Mouse (Mus musculus) liver, postnatal 0 days (tissue): ENCODE results near the gene Znrf1. TPM values are rescaled to one million over a fixed set of nuclear protein-coding genes. Genes with fewer than 3 reads are reported as not detected.

Source experiments
- ATAC-seq: fragments of 200-750 bp; cut with Nextera tagmentation; 2 replicates; pipeline ENCODE4 v1.8.0; 2017; ENCODE audit warnings: mild to moderate bottlenecking, moderate library complexity
- DNase-seq: peaks from one replicate; pipeline ENCODE4 v3.0.0-alpha.2; 2016
- H3K27ac ChIP-seq: fragments of 300-500 bp; sonication (generic); 2 replicates; pipeline ENCODE4 v1.5.1; 2014; ENCODE audit warnings: antibody characterized with exemption, moderate library complexity, mild to moderate bottlenecking, low read depth
- H3K27me3 ChIP-seq: fragments of 300-500 bp; sonication (generic); 2 replicates; pipeline ENCODE4 v1.6.1; 2014; ENCODE audit warnings: low read length, control low read depth, mixed read lengths; ENCODE audit not compliant: insufficient read depth
- H3K36me3 ChIP-seq: fragments of 300-500 bp; sonication (generic); replicated peaks from 2 replicates; pipeline ENCODE4 v1.6.1; 2014; ENCODE audit warnings: mild to moderate bottlenecking, control low read depth, low read length, moderate library complexity, mixed read lengths; ENCODE audit not compliant: insufficient read depth
- H3K4me1 ChIP-seq: fragments of 300-500 bp; sonication (generic); 2 replicates; pipeline ENCODE4 v1.6.1; 2014; ENCODE audit warnings: antibody characterized with exemption, mild to moderate bottlenecking, control low read depth; ENCODE audit not compliant: insufficient read depth
- H3K4me2 ChIP-seq: fragments of 300-500 bp; sonication (generic); 2 replicates; pipeline ENCODE4 v1.6.1; 2014; ENCODE audit warnings: low read depth, mild to moderate bottlenecking, low read length, moderate library complexity, mixed read lengths
- H3K4me3 ChIP-seq: fragments of 300-500 bp; sonication (generic); 2 replicates; pipeline ENCODE4 v1.5.1; 2014; ENCODE audit warnings: low read depth, low read length
- H3K9ac ChIP-seq: fragments of 300-500 bp; sonication (generic); replicated peaks from 2 replicates; pipeline ENCODE4 v1.6.1; 2014; ENCODE audit warnings: mild to moderate bottlenecking, moderate library complexity
- H3K9me3 ChIP-seq: fragments of 300-500 bp; sonication (generic); 2 replicates; pipeline ENCODE4 v1.6.1; 2016; ENCODE audit warnings: mild to moderate bottlenecking, control low read depth, low read length, mixed read lengths
- CTCF ChIP-seq: sonication (generic); IDR thresholded peaks from 2 replicates; pipeline ENCODE4 v1.5.1; 2016; ENCODE audit warnings: antibody characterized with exemption, low read depth
- EP300 ChIP-seq: IDR thresholded peaks from 2 replicates; pipeline ENCODE4 v1.6.1; 2016; ENCODE audit warnings: antibody characterized with exemption, low read depth, mild to moderate bottlenecking
- WGBS: fragments of 180-500 bp; shearing (Covaris S2); extraction: QIAGEN DNeasy Blood & Tissue Kit; methylation state at CpG from one replicate; pipeline ENCODE4 v1.1.7; 2014; ENCODE audit not compliant: insufficient replicate concordance; 5-methylcytosine and 5-hydroxymethylcytosine counted together
- polyA plus RNA-seq: library from polyadenylated mRNA; unstranded; fragments of >200 nt; fragmentation: Nextera tagmentation; extraction: Ambion mirVana; gene quantifications from 2 replicates; pipeline ENCODE4 v1.2.1, GENCODE M21; 2015

Znrf1 gene
- polyA plus RNA-seq, 1 experiment from 2014 or later = 6.3 TPM

DNA sequence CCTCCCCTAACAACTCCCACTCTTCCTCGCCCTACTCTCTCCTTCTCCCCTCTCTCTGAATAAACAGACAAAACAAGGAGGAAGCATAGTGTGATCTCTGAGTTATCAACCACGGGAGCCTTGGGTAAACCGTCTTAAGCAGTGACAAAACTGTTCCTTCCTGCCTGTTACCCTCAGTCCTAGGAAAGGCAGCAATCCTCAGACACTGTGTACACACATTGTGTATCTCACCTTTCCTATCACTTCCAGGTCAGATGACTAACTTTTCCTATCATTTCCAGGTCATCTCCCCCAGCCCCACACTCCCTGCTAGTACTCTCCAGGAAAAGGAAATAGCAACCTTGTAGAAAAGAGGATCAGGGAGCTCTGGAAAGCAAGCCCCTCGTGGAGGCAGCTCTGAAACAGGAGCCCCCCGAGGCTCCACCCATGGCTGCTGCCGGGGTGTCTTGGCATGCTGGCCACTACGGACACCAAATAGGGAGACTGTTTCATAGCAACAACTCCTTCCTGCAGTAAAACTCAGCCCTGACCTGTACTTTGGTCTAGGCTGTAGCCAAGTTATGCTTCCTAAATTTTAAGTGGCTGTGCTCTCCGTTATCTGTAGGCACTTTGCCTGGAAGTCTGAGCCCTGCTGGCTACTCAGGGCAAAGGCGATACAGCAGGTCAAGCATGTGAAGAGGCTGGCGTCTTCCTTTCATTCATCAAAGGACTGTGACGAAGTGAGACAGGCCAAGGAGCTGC, 34.0 kb upstream of the Znrf1 start:
- Histone ChIP-seq H3K36me3 (peaks cover 12% of the 10 kb centered on the region; the same call in 1 of the 2 replicates), H3K27ac (peak overlapping the region; percentile 40), H3K9ac (no peak overlapping the region), H3K4me3 (no peak overlapping the region), H3K9me3 (no peaks in the 10 kb centered on the region), H3K4me2 (no peak overlapping the region), H3K4me1 (no peaks in the 10 kb centered on the region), H3K27me3 (no peaks in the 10 kb centered on the region)
- DNase-seq (no peak), ATAC-seq (no peak)
- 59% methylated on average over 11 of the region's 11 CpGs for WGBS
- TF ChIP-seq EP300 = no peak; the same call in 1 of the 2 replicates
- no peak for TF ChIP-seq CTCF

DNA sequence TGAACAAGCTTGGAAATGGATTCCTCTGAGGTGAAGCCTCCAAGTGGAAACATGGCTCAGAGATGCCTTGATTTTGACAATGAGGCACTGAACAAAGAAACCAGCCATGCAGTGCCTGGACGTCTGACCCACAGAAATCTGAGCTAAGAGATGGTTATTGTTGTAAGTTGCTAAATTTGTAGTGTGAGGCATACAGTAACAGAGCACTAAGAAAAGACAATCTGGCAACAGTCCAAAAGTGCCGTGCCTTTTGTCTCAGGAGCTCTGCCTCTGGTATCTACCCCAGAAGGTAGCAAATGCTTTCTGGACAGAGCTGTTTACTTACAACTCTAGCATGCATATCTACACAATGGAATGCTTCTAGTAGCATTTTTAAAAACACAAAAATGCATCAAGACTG, 27.3 kb upstream of the Znrf1 start:
- no peak overlapping the region for H3K4me3 ChIP-seq
- H3K4me1 ChIP-seq = 0 out of 2 replicates have a peak, but pooled peaks cover 2% of the 10 kb centered on the region
- TF ChIP-seq CTCF (no peak), EP300 (no peak)
- DNase-seq (no peak), ATAC-seq (no peak)
- H3K27me3 ChIP-seq = no peaks in the 10 kb centered on the region
- 46% methylated on average over 2 of the region's 2 CpGs for WGBS
- no peaks in the 10 kb centered on the region for H3K9me3 ChIP-seq
- H3K4me2 ChIP-seq = no peak overlapping the region
- H3K36me3 ChIP-seq = no peaks in the 10 kb centered on the region
- no peak overlapping the region for H3K27ac ChIP-seq
- H3K9ac ChIP-seq = no peak overlapping the region

DNA sequence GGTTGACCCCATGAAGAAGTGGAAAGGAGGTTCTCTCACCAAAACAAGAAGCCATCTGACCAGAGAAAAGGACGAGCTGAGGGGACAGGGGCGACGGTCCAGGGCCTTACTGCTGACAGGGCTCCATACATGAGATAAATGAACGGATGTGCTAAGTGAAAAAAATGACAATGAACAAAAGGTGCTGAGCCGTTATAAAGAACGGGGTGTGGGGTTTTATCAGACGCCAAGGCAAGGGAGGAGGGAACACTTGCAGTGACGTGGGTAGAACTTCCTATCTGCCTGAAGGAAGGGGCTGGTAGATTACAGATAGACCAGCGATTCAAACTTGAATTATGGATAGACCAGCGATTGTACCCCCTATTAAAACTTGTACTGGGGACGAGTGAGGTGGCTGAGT, 26.6 kb upstream of the Znrf1 start:
- 0 out of 2 replicates have a peak, but pooled peaks cover 2% of the 10 kb centered on the region for H3K4me1 ChIP-seq
- peak overlapping the region; percentile 42 for H3K4me2 ChIP-seq
- WGBS = 48% methylated on average over 11 of the region's 11 CpGs
- no peak overlapping the region for H3K4me3 ChIP-seq
- no peaks in the 10 kb centered on the region for H3K36me3 ChIP-seq
- H3K9ac ChIP-seq = no peak overlapping the region
- TF ChIP-seq CTCF (no peak), EP300 (peak; percentile 88)
- DNase-seq (no peak), ATAC-seq (peak; percentile 74)
- H3K27ac ChIP-seq = peak overlapping the region; percentile 45; the same call in 1 of the 2 replicates
- H3K27me3 ChIP-seq = no peaks in the 10 kb centered on the region
- H3K9me3 ChIP-seq = no peaks in the 10 kb centered on the region

DNA sequence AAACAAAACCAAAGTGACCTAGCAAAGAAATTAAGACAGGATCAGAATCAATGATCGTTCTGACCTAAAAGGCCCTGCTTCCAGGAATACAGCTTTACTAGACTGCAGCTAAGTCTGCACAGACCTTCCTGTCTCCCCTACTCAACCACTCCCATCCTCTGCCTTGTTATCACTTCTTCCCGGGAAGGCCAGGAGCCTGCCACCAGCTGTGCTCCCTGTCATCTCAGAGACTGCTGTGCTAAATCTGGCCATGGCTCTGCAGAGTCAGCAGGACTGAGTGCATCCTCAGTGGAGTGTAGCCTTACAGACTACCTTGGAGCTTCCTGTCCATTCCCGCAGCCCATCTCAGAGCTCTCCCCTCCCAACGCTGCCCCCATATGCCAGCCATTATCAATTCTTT, 25.5 kb upstream of the Znrf1 start:
- 0 out of 2 replicates have a peak, but pooled peaks cover 2% of the 10 kb centered on the region for H3K4me1 ChIP-seq
- 53% methylated on average over 4 of the region's 4 CpGs for WGBS
- H3K36me3 ChIP-seq = no peaks in the 10 kb centered on the region; the same call in 1 of the 2 replicates
- DNase-seq (peak; percentile 27), ATAC-seq (peak; percentile 70)
- no peaks in the 10 kb centered on the region for H3K27me3 ChIP-seq
- TF ChIP-seq CTCF = no peak
- TF ChIP-seq EP300 = peak; percentile 13; the same call in 1 of the 2 replicates
- no peak overlapping the region for H3K4me2 ChIP-seq
- H3K27ac ChIP-seq = no peak overlapping the region
- H3K4me3 ChIP-seq = no peak overlapping the region
- no peak overlapping the region for H3K9ac ChIP-seq
- no peaks in the 10 kb centered on the region for H3K9me3 ChIP-seq

DNA sequence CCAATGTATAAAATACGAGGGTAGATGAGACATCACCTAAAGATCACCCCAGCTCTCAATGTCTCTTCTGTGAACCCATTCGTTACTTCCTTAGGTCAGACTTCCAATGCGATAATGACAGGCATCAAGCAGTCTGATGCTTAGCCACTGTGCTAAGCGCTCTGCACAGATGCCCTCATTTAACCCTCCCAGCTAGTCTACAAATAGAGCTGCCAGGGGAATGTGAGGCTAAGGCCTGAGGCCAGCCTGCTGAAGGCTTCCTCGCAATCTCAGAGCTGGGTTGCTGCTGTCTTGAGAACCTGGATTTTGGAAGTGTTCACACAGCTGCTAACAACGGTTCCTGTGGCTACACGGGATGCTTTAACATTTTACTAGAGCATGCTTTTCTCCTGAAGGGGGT, 23.0 kb upstream of the Znrf1 start:
- Histone ChIP-seq H3K4me1 (0 out of 2 replicates have a peak, but pooled peaks cover 2% of the 10 kb centered on the region), H3K9ac (no peak overlapping the region), H3K27me3 (no peaks in the 10 kb centered on the region), H3K4me2 (no peak overlapping the region), H3K9me3 (no peaks in the 10 kb centered on the region), H3K4me3 (no peak overlapping the region), H3K27ac (no peak overlapping the region), H3K36me3 (no peaks in the 10 kb centered on the region; the same call in none of the 2 replicates)
- DNase-seq = no peak
- no peak for ATAC-seq
- TF ChIP-seq CTCF (no peak), EP300 (no peak)
- WGBS = 82% methylated on average over 7 of the region's 7 CpGs

DNA sequence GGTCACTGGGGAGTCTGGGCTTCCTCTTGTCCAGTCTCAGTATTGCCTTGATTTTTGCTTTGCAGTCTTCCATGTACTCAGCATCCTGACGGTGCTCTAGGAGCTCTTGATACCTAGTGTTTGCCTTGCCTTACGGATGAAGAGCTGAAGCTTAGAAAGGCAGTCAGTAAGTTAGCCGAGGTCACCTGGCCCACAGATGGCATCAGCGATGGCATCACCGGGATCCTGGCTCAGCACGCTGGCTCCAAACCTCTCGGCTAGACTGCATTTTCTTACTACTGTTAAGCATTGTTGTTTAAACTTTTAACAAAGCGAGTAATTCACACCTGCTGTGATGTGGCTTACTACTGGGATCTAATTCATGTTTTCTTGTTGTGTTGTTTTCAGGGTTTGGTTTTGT, 22.5 kb upstream of the Znrf1 start:
- DNase-seq (no peak), ATAC-seq (no peak)
- H3K27me3 ChIP-seq = no peaks in the 10 kb centered on the region
- no peak overlapping the region for H3K4me3 ChIP-seq
- no peaks in the 10 kb centered on the region for H3K9me3 ChIP-seq
- 88% methylated on average over 8 of the region's 8 CpGs for WGBS
- no peaks in the 10 kb centered on the region; the same call in none of the 2 replicates for H3K36me3 ChIP-seq
- H3K9ac ChIP-seq = no peak overlapping the region
- H3K4me1 ChIP-seq = 0 out of 2 replicates have a peak, but pooled peaks cover 2% of the 10 kb centered on the region
- H3K27ac ChIP-seq = no peak overlapping the region
- H3K4me2 ChIP-seq = no peak overlapping the region
- TF ChIP-seq CTCF = no peak
- TF ChIP-seq EP300 = no peak
